Mouse (Mus musculus) heart, postnatal 0 days (tissue): ENCODE measurements around the gene Pdlim7. TPM values are rescaled to one million over a fixed set of nuclear protein-coding genes. Genes with fewer than 3 reads are reported as not detected.
A peak's percentile ranks its signal among the peaks of the same experiment; 100 is the strongest.

Source experiments
- ATAC-seq: fragments of 200-750 bp; cut with Nextera tagmentation; 2 replicates; pipeline ENCODE4 v1.8.0; 2017; ENCODE audit warnings: low read depth, moderate number of reproducible peaks, moderate library complexity; ENCODE audit not compliant: insufficient read depth
- DNase-seq: peaks from one replicate; pipeline ENCODE4 v3.0.0-alpha.2; 2016; ENCODE audit warnings: low spot score
- H3K27ac ChIP-seq: fragments of 300-500 bp; sonication (generic); 2 replicates; pipeline ENCODE4 v1.5.1; 2014; ENCODE audit warnings: low read depth, mild to moderate bottlenecking
- H3K27me3 ChIP-seq: fragments of 300-500 bp; sonication (generic); 2 replicates; pipeline ENCODE4 v1.6.1; 2014; ENCODE audit warnings: low read length, mixed read lengths; ENCODE audit not compliant: control insufficient read depth, insufficient read depth
- H3K36me3 ChIP-seq: fragments of 300-500 bp; sonication (generic); replicated peaks from 2 replicates; pipeline ENCODE4 v1.6.1; 2014; ENCODE audit warnings: low read length, mixed read lengths; ENCODE audit not compliant: control insufficient read depth, insufficient read depth
- H3K4me1 ChIP-seq: fragments of 300-500 bp; sonication (generic); 2 replicates; pipeline ENCODE4 v1.6.1; 2014; ENCODE audit warnings: antibody characterized with exemption; ENCODE audit not compliant: control insufficient read depth, insufficient read depth
- H3K4me2 ChIP-seq: fragments of 300-500 bp; sonication (generic); 2 replicates; pipeline ENCODE4 v1.6.1; 2014; ENCODE audit warnings: low read depth, mild to moderate bottlenecking, low read length, moderate library complexity
- H3K4me3 ChIP-seq: fragments of 300-500 bp; sonication (generic); 2 replicates; pipeline ENCODE4 v1.5.1; 2014; ENCODE audit warnings: low read depth, low read length
- H3K9ac ChIP-seq: fragments of 300-500 bp; sonication (generic); replicated peaks from 2 replicates; pipeline ENCODE4 v1.6.1; 2014; ENCODE audit warnings: low read depth, low read length, mixed read lengths
- H3K9me3 ChIP-seq: fragments of 300-500 bp; sonication (generic); replicated peaks from 2 replicates; pipeline ENCODE4 v1.6.1; 2016; ENCODE audit warnings: low read length; ENCODE audit not compliant: control insufficient read depth
- CTCF ChIP-seq: IDR thresholded peaks from 2 replicates; pipeline ENCODE4 v1.5.1; 2016; ENCODE audit warnings: antibody characterized with exemption, control low read depth, low read depth
- EP300 ChIP-seq: IDR thresholded peaks from 2 replicates; pipeline ENCODE4 v1.6.1; 2016; ENCODE audit warnings: antibody characterized with exemption, low read depth
- WGBS: fragments of 180-500 bp; shearing (Covaris S2); extraction: QIAGEN DNeasy Blood & Tissue Kit; methylation state at CpG from one replicate; pipeline ENCODE4 v1.1.7; 2014; 5-methylcytosine and 5-hydroxymethylcytosine counted together
- polyA plus RNA-seq: library from polyadenylated mRNA; unstranded; fragments of >200 nt; fragmentation: Nextera tagmentation; extraction: Ambion mirVana; gene quantifications from 2 replicates; pipeline ENCODE4 v1.2.1, GENCODE M21; 2015
- total RNA-seq: library from RNA; depleted of rRNA; stranded (reverse); fragments of >200 nt; gene quantifications from 2 replicates; pipeline ENCODE4 v1.2.3, GENCODE M21; 2014; ENCODE audit warnings: low replicate concordance

Pdlim7 gene
- total and polyA plus RNA-seq, 2 experiments from 2014 or later, result 186 to 210 TPM

- TF ChIP-seq CTCF, result no peak
- no peak for TF ChIP-seq EP300
- H3K27ac ChIP-seq, result no peak overlapping the region
- no peak overlapping the region for H3K9ac ChIP-seq
- H3K4me1 ChIP-seq, result no peaks in the 10 kb centered on the region
- H3K27me3 ChIP-seq, result peaks cover 66% of the 10 kb centered on the region
- H3K4me3 ChIP-seq, result no peak overlapping the region
- WGBS, result 67% methylated on average over 16 of the region's 16 CpGs
- H3K4me2 ChIP-seq, result no peak overlapping the region
- peaks cover 42% of the 10 kb centered on the region for H3K36me3 ChIP-seq
- no peaks in the 10 kb centered on the region for H3K9me3 ChIP-seq
- no peak for ATAC-seq
- DNase-seq, result no peak
Observed at GRCm38 (mm10) chr13:55477492-55477891, 36.0 kb downstream of the Pdlim7 start.

GRCm38 (mm10) chr13:55476256-55476655, 37.2 kb downstream of the Pdlim7 start:
- 93% methylated on average over 8 of the region's 8 CpGs for WGBS
- ATAC-seq (no peak), DNase-seq (no peak)
- TF ChIP-seq EP300, result no peak
- no peak for TF ChIP-seq CTCF
- Histone ChIP-seq H3K4me3 (no peak overlapping the region), H3K27me3 (peaks cover 70% of the 10 kb centered on the region), H3K4me2 (no peak overlapping the region), H3K9me3 (no peaks in the 10 kb centered on the region), H3K36me3 (peaks cover 40% of the 10 kb centered on the region), H3K4me1 (peaks cover under 1% of the 10 kb centered on the region; the same call in 1 of the 2 replicates), H3K9ac (no peak overlapping the region), H3K27ac (no peak overlapping the region)

- DNase-seq, result no peak
- Histone ChIP-seq H3K9me3 (no peaks in the 10 kb centered on the region), H3K4me1 (peaks cover 5% of the 10 kb centered on the region; the same call in 1 of the 2 replicates), H3K27me3 (peaks cover 69% of the 10 kb centered on the region), H3K36me3 (peaks cover 35% of the 10 kb centered on the region), H3K9ac (no peak overlapping the region), H3K4me2 (no peak overlapping the region), H3K4me3 (no peak overlapping the region), H3K27ac (no peak overlapping the region)
- TF ChIP-seq CTCF (no peak), EP300 (no peak)
- WGBS, result 84% methylated on average over 5 of the region's 5 CpGs
- ATAC-seq, result no peak
Observed at GRCm38 (mm10) chr13:55475750-55476149, 37.7 kb downstream of the Pdlim7 start.

- ATAC-seq (no peak), DNase-seq (no peak)
- H3K4me2 ChIP-seq, result no peak overlapping the region
- peaks cover 5% of the 10 kb centered on the region; the same call in 1 of the 2 replicates for H3K4me1 ChIP-seq
- no peak overlapping the region for H3K4me3 ChIP-seq
- H3K9me3 ChIP-seq, result no peaks in the 10 kb centered on the region
- H3K9ac ChIP-seq, result no peak overlapping the region
- 60% methylated on average over 5 of the region's 5 CpGs for WGBS
- peaks cover 72% of the 10 kb centered on the region for H3K27me3 ChIP-seq
- H3K36me3 ChIP-seq, result peaks cover 24% of the 10 kb centered on the region
- no peak for TF ChIP-seq EP300
- TF ChIP-seq CTCF, result no peak
- no peak overlapping the region for H3K27ac ChIP-seq
Observed at GRCm38 (mm10) chr13:55474621-55475069, 38.8 kb downstream of the Pdlim7 start.

- WGBS, result 66% methylated on average over 11 of the region's 11 CpGs
- ATAC-seq (no peak), DNase-seq (no peak)
- H3K4me2 ChIP-seq, result no peak overlapping the region
- H3K4me1 ChIP-seq, result peaks cover 5% of the 10 kb centered on the region; the same call in 1 of the 2 replicates
- no peak overlapping the region for H3K9ac ChIP-seq
- no peak overlapping the region for H3K27ac ChIP-seq
- H3K9me3 ChIP-seq, result no peaks in the 10 kb centered on the region
- H3K27me3 ChIP-seq, result peaks cover 70% of the 10 kb centered on the region
- TF ChIP-seq EP300, result no peak
- 0 out of 2 replicates have a peak, but pooled peaks have one; percentile 12 for TF ChIP-seq CTCF
- peaks cover 22% of the 10 kb centered on the region for H3K36me3 ChIP-seq
- no peak overlapping the region for H3K4me3 ChIP-seq
Observed at GRCm38 (mm10) chr13:55473961-55474360, 39.5 kb downstream of the Pdlim7 start.
